Mouse (Mus musculus): ENCODE data around the gene Zfp120. TPM values are rescaled to one million over a fixed set of nuclear protein-coding genes. Genes with fewer than 3 reads are reported as not detected.
"Not testable (repeated sequence)": the region's sequence is repeated elsewhere in the genome, so short reads cannot be mapped to it uniquely, and the experiment has no call there.

Zfp120 gene
- 6.8 and 7.8 TPM in 2 replicates for polyA plus RNA-seq (2016; fragmentation: Nextera tagmentation; extraction: Ambion mirVana)

DNA sequence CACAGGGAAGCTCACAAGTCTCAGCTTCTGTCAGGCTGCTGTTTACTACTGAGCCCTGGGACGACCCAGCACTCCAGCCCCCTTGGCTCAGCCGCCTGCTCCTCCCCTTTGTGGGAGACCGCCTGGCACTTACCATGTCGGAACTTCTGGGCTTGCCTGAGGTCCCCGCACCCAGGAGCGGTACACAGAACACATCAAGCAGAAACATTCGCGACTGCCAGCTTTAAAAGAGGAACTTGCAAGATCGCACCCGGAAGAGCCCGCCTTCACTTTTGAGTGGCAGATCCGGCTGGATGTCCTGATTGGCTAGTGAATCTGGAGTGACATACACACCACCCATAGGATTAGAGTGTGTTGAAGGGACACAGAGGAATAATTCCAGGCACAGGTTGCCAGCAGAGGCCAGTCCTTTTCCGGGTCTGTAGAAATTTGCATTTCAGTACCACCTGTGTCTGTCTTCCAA lies at the start of gene Zfp120:
Zfp120 (minus strand) TSS at position 274 of the 463 bp plus-strand sequence.
- under 1% methylated on average over 13 of the region's 13 CpGs for WGBS
- Histone ChIP-seq H3K4me3 (peak within 1 kb of the TSS; percentile 69), H3K27ac (no peak within 1 kb of the TSS), H3K4me1 (peaks cover 6% of the 10 kb centered on the region), H3K9me3 (no peaks in the 10 kb centered on the region), H3K4me2 (replicated peaks) (peak within 1 kb of the TSS; percentile 66), H3K36me3 (peaks cover 14% of the 10 kb centered on the region; the same call in 1 of the 2 replicates), H3K27me3 (replicated peaks) (no peaks in the 10 kb centered on the region), H3K9ac (peak within 1 kb of the TSS; percentile 74)
- peak; percentile 100 for ATAC-seq (ENCODE audit: low FRiP score, low read depth)

DNA sequence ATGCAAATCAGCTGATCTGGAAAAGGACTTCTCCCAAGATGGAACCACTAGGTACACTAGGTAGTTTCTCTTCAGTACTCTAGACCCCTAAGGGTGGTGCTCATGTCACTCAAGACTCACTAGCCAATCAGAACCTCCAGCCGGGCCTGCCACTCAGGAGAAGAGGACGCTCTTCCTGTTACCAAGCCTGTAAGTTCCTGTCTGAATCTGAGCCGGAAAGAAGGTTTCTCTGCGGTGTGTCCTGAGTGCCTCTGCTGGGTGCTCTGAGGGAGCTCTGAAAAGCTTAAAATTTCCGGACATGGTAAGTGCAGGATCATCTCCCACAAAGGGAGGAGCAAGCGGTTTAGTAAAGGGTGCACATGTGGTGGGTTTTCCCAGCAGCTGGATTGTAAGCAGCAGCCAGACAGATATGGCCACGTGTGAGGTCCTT lies 45.1 kb upstream of the Zfp120 start, which contains the start of gene Gm14139:
Gm14139 (plus strand) TSS at position 186 of the 430 bp plus-strand sequence.
- not testable (repeated sequence) for H3K9me3 ChIP-seq; H3K27me3 ChIP-seq (replicated peaks); H3K9ac ChIP-seq; H3K4me2 ChIP-seq (replicated peaks); H3K36me3 ChIP-seq; H3K4me3 ChIP-seq; H3K27ac ChIP-seq; H3K4me1 ChIP-seq; ATAC-seq (ENCODE audit: low FRiP score, low read depth)
- WGBS: 79% methylated on average over 7 of the region's 7 CpGs

GRCm38 (mm10) chr2:150181046-150181445 lies 44.5 kb upstream of the Zfp120 start:
- not testable (repeated sequence) for ATAC-seq (ENCODE audit: low FRiP score, low read depth); H3K9me3 ChIP-seq; H3K4me2 ChIP-seq (replicated peaks); H3K27ac ChIP-seq; H3K36me3 ChIP-seq; H3K4me1 ChIP-seq; H3K27me3 ChIP-seq (replicated peaks); H3K9ac ChIP-seq; H3K4me3 ChIP-seq

DNA sequence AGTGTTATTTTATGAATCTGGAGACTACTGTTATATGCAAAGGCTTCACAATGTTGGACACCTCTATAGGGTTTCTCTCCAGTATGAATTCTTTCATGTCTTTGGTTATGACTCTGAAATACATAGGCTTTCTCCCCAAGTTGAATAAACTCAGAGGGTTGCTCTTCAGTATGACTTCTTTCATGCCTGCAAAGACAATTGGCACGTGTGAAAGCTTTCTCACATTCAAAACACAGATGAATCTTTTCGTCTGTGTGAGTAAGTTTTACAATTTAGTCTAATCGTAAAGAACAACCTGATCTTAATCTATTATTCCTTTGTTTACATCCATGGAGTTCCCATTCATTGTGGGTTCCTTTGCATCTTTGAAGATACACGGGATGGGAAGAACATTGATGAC lies 43.1 kb upstream of the Zfp120 start, which contains the start of gene Gm10770:
Gm10770 (minus strand) TSS at position 101 of the 400 bp plus-strand sequence.
- not testable (repeated sequence) for H3K9ac ChIP-seq; H3K4me1 ChIP-seq; H3K27ac ChIP-seq; H3K4me2 ChIP-seq (replicated peaks); H3K27me3 ChIP-seq (replicated peaks); H3K9me3 ChIP-seq; ATAC-seq (ENCODE audit: low FRiP score, low read depth); H3K36me3 ChIP-seq; H3K4me3 ChIP-seq
- WGBS: 87% methylated on average over 4 of the region's 4 CpGs

- Histone ChIP-seq H3K4me3 (no peak overlapping the region), H3K27ac (no peak overlapping the region), H3K27me3 (replicated peaks) (no peaks in the 10 kb centered on the region), H3K9me3 (peaks cover 3% of the 10 kb centered on the region; the same call in 1 of the 2 replicates), H3K4me2 (replicated peaks) (no peak overlapping the region), H3K36me3 (no peaks in the 10 kb centered on the region), H3K9ac (no peak overlapping the region), H3K4me1 (no peaks in the 10 kb centered on the region)
- ATAC-seq (ENCODE audit: low FRiP score, low read depth): no peak
Observed at GRCm38 (mm10) chr2:150173833-150174232, 37.3 kb upstream of the Zfp120 start.

- Histone ChIP-seq H3K27ac (no peak overlapping the region), H3K4me3 (no peak overlapping the region), H3K36me3 (no peaks in the 10 kb centered on the region), H3K27me3 (replicated peaks) (no peaks in the 10 kb centered on the region), H3K9ac (no peak overlapping the region), H3K9me3 (no peaks in the 10 kb centered on the region), H3K4me1 (no peaks in the 10 kb centered on the region), H3K4me2 (replicated peaks) (no peak overlapping the region)
- no peak for ATAC-seq (ENCODE audit: low FRiP score, low read depth)
Observed at GRCm38 (mm10) chr2:150166703-150167102, 30.2 kb upstream of the Zfp120 start.

DNA sequence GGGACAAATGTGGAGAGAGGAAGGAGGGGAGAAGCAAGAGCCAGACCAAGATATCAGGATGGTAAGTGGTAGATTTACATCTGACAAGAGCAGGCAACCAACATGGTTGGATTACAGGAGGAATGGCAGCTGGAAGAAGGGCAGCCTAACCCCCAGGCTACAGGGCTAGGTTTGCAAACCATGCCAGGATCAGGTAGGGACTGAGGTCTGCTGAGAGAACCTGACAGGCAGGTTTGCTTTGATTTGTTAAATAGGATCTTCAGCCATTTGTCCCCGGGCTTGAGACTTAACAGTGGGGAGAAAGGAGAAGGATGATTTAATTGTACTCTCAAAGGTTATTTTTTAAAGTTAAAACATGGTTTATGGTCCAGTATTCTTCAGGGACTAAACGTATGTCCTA lies 3.7 kb downstream of the Zfp120 start:
- Histone ChIP-seq H3K4me3 (no peak overlapping the region), H3K9ac (no peak overlapping the region), H3K27ac (no peak overlapping the region), H3K4me1 (peaks cover 6% of the 10 kb centered on the region), H3K4me2 (replicated peaks) (no peak overlapping the region), H3K36me3 (peaks cover 26% of the 10 kb centered on the region), H3K27me3 (replicated peaks) (no peaks in the 10 kb centered on the region), H3K9me3 (peaks cover 20% of the 10 kb centered on the region)
- 84% methylated on average over 2 of the region's 2 CpGs for WGBS
- no peak for ATAC-seq (ENCODE audit: low FRiP score, low read depth)

- 84% methylated on average over 1 of the region's 1 CpGs for WGBS
- not testable (repeated sequence) for ATAC-seq (ENCODE audit: low FRiP score, low read depth); H3K27ac ChIP-seq; H3K4me1 ChIP-seq; H3K9ac ChIP-seq; H3K4me2 ChIP-seq (replicated peaks); H3K27me3 ChIP-seq (replicated peaks); H3K4me3 ChIP-seq
- Histone ChIP-seq H3K36me3 (peaks cover 27% of the 10 kb centered on the region), H3K9me3 (peaks cover 23% of the 10 kb centered on the region)
Observed at GRCm38 (mm10) chr2:150132002-150132401, 4.5 kb downstream of the Zfp120 start.

- peaks cover 23% of the 10 kb centered on the region for H3K36me3 ChIP-seq
- no peak overlapping the region for H3K4me2 ChIP-seq (replicated peaks)
- H3K27me3 ChIP-seq (replicated peaks): no peaks in the 10 kb centered on the region
- peaks cover 12% of the 10 kb centered on the region; the same call in 1 of the 2 replicates for H3K9me3 ChIP-seq
- no peak overlapping the region for H3K27ac ChIP-seq
- ATAC-seq (ENCODE audit: low FRiP score, low read depth): no peak
- WGBS: 93% methylated on average over 10 of the region's 10 CpGs
- H3K4me1 ChIP-seq: no peaks in the 10 kb centered on the region
- H3K9ac ChIP-seq: no peak overlapping the region
- H3K4me3 ChIP-seq: no peak overlapping the region
Observed at GRCm38 (mm10) chr2:150111247-150111912, 25.1 kb downstream of the Zfp120 start.

DNA sequence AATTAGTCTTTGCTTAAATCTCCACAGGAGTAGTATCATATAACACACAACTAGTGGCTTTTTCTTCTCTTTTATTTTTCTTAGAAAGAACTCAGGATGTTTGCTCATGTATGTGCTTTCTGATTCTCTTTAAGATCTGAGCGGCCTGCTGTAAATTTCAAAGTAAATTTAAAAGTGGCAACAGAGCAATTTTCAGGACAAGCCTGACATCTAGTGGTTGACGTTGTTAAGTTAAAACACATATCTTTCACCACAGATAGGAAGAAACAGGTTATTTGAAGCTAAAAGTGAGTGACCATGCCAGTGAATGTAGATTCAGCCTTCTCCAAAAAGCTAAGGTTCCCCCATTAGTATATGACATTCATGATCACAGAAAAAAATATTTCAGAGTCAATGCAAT lies 36.9 kb downstream of the Zfp120 start:
- H3K9ac ChIP-seq; H3K27ac ChIP-seq; H3K9me3 ChIP-seq; H3K4me2 ChIP-seq (replicated peaks); H3K4me1 ChIP-seq; H3K4me3 ChIP-seq; H3K36me3 ChIP-seq; H3K27me3 ChIP-seq (replicated peaks): not testable (repeated sequence)
- WGBS: 29% methylated on average over 2 of the region's 2 CpGs
- 0 out of 2 replicates have a peak, but pooled peaks have one; percentile 25 for ATAC-seq (ENCODE audit: low FRiP score, low read depth)

Other genes with a start within 250 kb of the Zfp120 start
- not detected in 2 replicates for gene Gm10770, start 43.0 kb upstream of the Zfp120 start, polyA plus RNA-seq (2016; fragmentation: Nextera tagmentation; extraction: Ambion mirVana)
- not detected in 2 replicates for gene Gm14139, start 45.0 kb upstream of the Zfp120 start, polyA plus RNA-seq (2016; fragmentation: Nextera tagmentation; extraction: Ambion mirVana)
- gene Zfp937, start 81.4 kb upstream of the Zfp120 start, polyA plus RNA-seq (2016; fragmentation: Nextera tagmentation; extraction: Ambion mirVana): 11.9 and 12.3 TPM in 2 replicates
- 4.6 and 5.3 TPM in 2 replicates for gene Gm21994, start 118.9 kb upstream of the Zfp120 start, polyA plus RNA-seq (2016; fragmentation: Nextera tagmentation; extraction: Ambion mirVana)
- gene Gm14124, start 120.8 kb upstream of the Zfp120 start, polyA plus RNA-seq (2016; fragmentation: Nextera tagmentation; extraction: Ambion mirVana): not detected in 2 replicates
- gene Gm10130, start 187.0 kb upstream of the Zfp120 start, polyA plus RNA-seq (2016; fragmentation: Nextera tagmentation; extraction: Ambion mirVana): 2.0 and 2.7 TPM in 2 replicates
- 11.9 and 13.7 TPM in 2 replicates for gene 3300002I08Rik, start 226.1 kb upstream of the Zfp120 start, polyA plus RNA-seq (2016; fragmentation: Nextera tagmentation; extraction: Ambion mirVana)